Mouse (Mus musculus) embryonic facial prominence, embryonic 14.5 days (tissue): ENCODE results near the gene Ilf2. TPM values are rescaled to one million over a fixed set of nuclear protein-coding genes. Genes with fewer than 3 reads are reported as not detected.

Experiments used
- ATAC-seq: fragments of 200-750 bp; cut with Nextera tagmentation; 2 replicates; pipeline ENCODE4 v1.8.0; 2017; ENCODE audit warnings: low read depth, moderate number of reproducible peaks, moderate TSS enrichment
- DNase-seq: peaks from one replicate; pipeline ENCODE4 v3.0.0-alpha.2; 2015; ENCODE audit warnings: low spot score
- H3K27ac ChIP-seq: fragments of 300-500 bp; sonication (generic); replicated peaks from 2 replicates; pipeline ENCODE4 v1.5.1; 2014; ENCODE audit warnings: low read depth, mild to moderate bottlenecking, low read length, moderate library complexity
- H3K27me3 ChIP-seq: fragments of 300-500 bp; sonication (generic); replicated peaks from 2 replicates; pipeline ENCODE4 v1.6.1; 2014; ENCODE audit warnings: low read length; ENCODE audit not compliant: control insufficient read depth, insufficient read depth
- H3K36me3 ChIP-seq: fragments of 300-500 bp; sonication (generic); 2 replicates; pipeline ENCODE4 v1.6.1; 2014; ENCODE audit warnings: low read length, mixed read lengths; ENCODE audit not compliant: control insufficient read depth, insufficient read depth
- H3K4me1 ChIP-seq: fragments of 300-500 bp; sonication (generic); 2 replicates; pipeline ENCODE4 v1.6.1; 2014; ENCODE audit warnings: antibody characterized with exemption, low read length; ENCODE audit not compliant: control insufficient read depth, insufficient read depth
- H3K4me2 ChIP-seq: fragments of 300-500 bp; sonication (generic); 2 replicates; pipeline ENCODE4 v1.6.1; 2014; ENCODE audit warnings: low read depth, mild to moderate bottlenecking, low read length, moderate library complexity, mixed read lengths
- H3K4me3 ChIP-seq: fragments of 300-500 bp; sonication (generic); 2 replicates; pipeline ENCODE4 v1.5.1; 2014; ENCODE audit warnings: low read depth, mild to moderate bottlenecking, low read length
- H3K9ac ChIP-seq: fragments of 300-500 bp; sonication (generic); 2 replicates; pipeline ENCODE4 v1.6.1; 2014; ENCODE audit warnings: low read depth, mild to moderate bottlenecking, low read length, moderate library complexity, mixed read lengths
- H3K9me3 ChIP-seq: fragments of 300-500 bp; sonication (generic); 2 replicates; pipeline ENCODE4 v1.6.1; 2016; ENCODE audit warnings: low read length; ENCODE audit not compliant: control insufficient read depth
- WGBS: fragments of 180-500 bp; shearing (Covaris S2); extraction: QIAGEN DNeasy Blood & Tissue Kit; methylation state at CpG from one replicate; pipeline ENCODE4 v1.1.7; 2014; 5-methylcytosine and 5-hydroxymethylcytosine counted together
- polyA plus RNA-seq: library from polyadenylated mRNA; unstranded; fragments of >200 nt; fragmentation: Nextera tagmentation; extraction: Ambion mirVana; gene quantifications from 2 replicates; pipeline ENCODE4 v1.2.1, GENCODE M21; 2014

Ilf2 gene
- polyA plus RNA-seq: 137 and 166 TPM in 2 replicates

DNA sequence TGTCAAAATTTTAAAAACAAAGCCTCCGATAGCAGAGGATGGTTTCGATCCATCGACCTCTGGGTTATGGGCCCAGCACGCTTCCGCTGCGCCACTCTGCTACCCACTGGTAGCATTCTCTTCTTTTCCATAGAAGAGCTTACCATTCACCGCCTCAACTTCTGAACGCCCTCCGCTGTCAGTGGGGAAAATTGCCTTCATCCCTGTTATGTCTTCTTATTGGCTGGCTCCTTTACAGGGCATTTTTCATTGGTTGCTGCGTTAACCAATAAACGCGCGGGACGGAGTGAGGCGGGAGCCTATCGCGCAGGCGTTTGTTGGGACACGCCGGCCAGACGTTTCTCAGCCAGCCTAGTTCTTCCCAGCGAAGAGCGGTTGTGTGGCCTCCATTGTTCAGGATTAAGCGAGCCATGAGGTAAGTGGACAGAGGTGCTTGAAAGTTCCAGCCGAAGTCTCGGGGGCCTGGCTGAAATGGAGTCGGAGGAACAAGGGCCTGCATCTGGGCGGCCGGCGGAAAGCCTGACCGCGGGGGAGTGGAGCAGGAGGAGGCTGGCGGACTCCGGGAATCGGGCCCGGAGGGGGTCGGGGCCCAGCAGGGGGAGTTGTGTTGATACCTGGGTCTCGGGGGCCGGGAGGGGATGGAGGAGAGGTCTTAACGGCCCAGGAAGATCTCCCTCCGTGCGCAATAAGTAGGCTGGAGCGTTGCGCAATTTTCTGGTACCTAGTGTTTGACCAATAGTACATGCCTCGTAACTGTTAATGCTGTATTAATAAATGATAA is at the start of gene Ilf2:
Gene Ilf2, plus strand, starts transcription at position 296 of the 781 bp plus-strand sequence.
- DNase-seq: peak; percentile 99
- peak within 1 kb of the TSS; percentile 68 for H3K4me2 ChIP-seq
- WGBS: under 1% methylated on average over 45 of the region's 45 CpGs

GRCm38 (mm10) chr3:90427574-90427973 is 48.4 kb upstream of the Ilf2 start:
- DNase-seq: no peak
- Histone ChIP-seq H3K27me3 (no peaks in the 10 kb centered on the region), H3K4me1 (peaks cover 15% of the 10 kb centered on the region), H3K4me3 (no peak overlapping the region), H3K9ac (no peak overlapping the region), H3K36me3 (peaks cover 10% of the 10 kb centered on the region), H3K4me2 (no peak overlapping the region), H3K9me3 (no peaks in the 10 kb centered on the region), H3K27ac (no peak overlapping the region)
- 88% methylated on average over 1 of the region's 1 CpGs for WGBS
- ATAC-seq: no peak

More for the DNA sequence above, at the start of gene Ilf2:
- Histone ChIP-seq H3K27me3 (no peaks in the 10 kb centered on the region), H3K9me3 (no peaks in the 10 kb centered on the region), H3K27ac (peak within 1 kb of the TSS; percentile 94), H3K4me3 (peak within 1 kb of the TSS; percentile 95), H3K36me3 (peaks cover 35% of the 10 kb centered on the region), H3K4me1 (peaks cover 6% of the 10 kb centered on the region; the same call in 1 of the 2 replicates), H3K9ac (peak within 1 kb of the TSS; percentile 94)
- ATAC-seq: peak; percentile 99

- Histone ChIP-seq H3K36me3 (peaks cover 4% of the 10 kb centered on the region), H3K27me3 (no peaks in the 10 kb centered on the region), H3K27ac (no peak overlapping the region), H3K9me3 (no peaks in the 10 kb centered on the region), H3K9ac (no peak overlapping the region), H3K4me2 (no peak overlapping the region), H3K4me3 (no peak overlapping the region), H3K4me1 (peaks cover 15% of the 10 kb centered on the region)
- ATAC-seq (no peak), DNase-seq (no peak)
- WGBS: 75% methylated on average over 6 of the region's 6 CpGs
Measured at GRCm38 (mm10) chr3:90428186-90428585, 47.7 kb upstream of the Ilf2 start.

DNA sequence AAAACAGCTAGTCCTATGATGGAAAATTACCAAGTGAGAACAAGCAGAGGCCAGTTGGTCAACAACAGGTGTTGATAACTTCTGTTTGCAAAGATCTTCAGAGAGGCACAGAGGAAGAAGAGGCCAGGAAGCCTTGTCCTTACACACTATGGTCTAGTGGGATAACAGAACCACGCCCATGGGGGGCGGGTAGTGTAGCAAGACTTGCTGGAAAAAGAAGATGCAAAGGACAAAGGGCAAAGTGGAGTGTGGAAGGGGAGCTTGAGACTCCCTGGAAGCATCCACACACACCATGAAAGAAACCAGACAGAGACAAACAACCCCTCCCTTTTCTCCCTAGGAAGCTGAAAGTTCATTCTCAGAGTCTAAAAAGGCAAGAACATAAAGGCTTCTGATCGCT is 46.4 kb upstream of the Ilf2 start:
- 89% methylated on average over 3 of the region's 3 CpGs for WGBS
- no peak for ATAC-seq
- H3K4me3 ChIP-seq: no peak overlapping the region
- H3K9ac ChIP-seq: no peak overlapping the region
- H3K9me3 ChIP-seq: no peaks in the 10 kb centered on the region
- H3K36me3 ChIP-seq: no peaks in the 10 kb centered on the region
- DNase-seq: no peak
- H3K4me1 ChIP-seq: peaks cover 18% of the 10 kb centered on the region
- no peak overlapping the region for H3K27ac ChIP-seq
- H3K4me2 ChIP-seq: no peak overlapping the region
- no peaks in the 10 kb centered on the region for H3K27me3 ChIP-seq

GRCm38 (mm10) chr3:90432348-90432747 is 43.6 kb upstream of the Ilf2 start:
- Histone ChIP-seq H3K36me3 (no peaks in the 10 kb centered on the region), H3K27me3 (no peaks in the 10 kb centered on the region), H3K9me3 (no peaks in the 10 kb centered on the region), H3K27ac (no peak overlapping the region), H3K4me1 (peaks cover 18% of the 10 kb centered on the region), H3K4me2 (peak overlapping the region; percentile 76), H3K9ac (peak overlapping the region; percentile 88), H3K4me3 (peak overlapping the region; percentile 68)
- 13% methylated on average over 2 of the region's 2 CpGs for WGBS
- DNase-seq (no peak), ATAC-seq (no peak)

DNA sequence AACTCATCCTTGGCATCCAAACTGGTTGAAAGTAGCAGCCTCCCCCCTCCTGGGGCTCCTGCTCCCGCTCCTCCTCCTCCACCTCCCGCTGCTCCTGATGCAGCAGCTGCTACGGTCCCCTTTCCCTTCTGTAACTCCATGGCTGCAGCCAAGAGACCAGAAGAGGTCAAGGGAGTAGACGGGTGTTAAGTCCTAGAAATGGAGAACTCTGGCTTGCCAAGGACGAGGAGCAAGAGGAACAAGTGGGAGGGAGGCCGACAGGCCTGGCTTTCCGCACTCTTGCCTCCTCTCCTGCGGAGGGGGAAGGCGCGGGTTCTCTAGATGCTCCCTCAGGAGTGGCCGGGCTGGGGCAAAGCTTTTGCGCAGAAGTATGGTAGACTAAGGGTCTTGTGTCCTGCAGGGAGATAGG is 43.1 kb upstream of the Ilf2 start:
- Histone ChIP-seq H3K4me3 (peak overlapping the region; percentile 68), H3K4me1 (peaks cover 18% of the 10 kb centered on the region), H3K27me3 (no peaks in the 10 kb centered on the region), H3K9ac (peak overlapping the region; percentile 88), H3K27ac (peak overlapping the region; percentile 94), H3K4me2 (peak overlapping the region; percentile 76), H3K36me3 (no peaks in the 10 kb centered on the region), H3K9me3 (no peaks in the 10 kb centered on the region)
- 0% methylated on average over 9 of the region's 12 CpGs for WGBS
- ATAC-seq (peak; percentile 4; the same call in 1 of the 2 replicates), DNase-seq (peak; percentile 34)

GRCm38 (mm10) chr3:90433381-90434020 is 42.4 kb upstream of the Ilf2 start, which contains the start of gene Ints3:
Ints3 (minus strand) TSS chr3:90433622.
- H3K27me3 ChIP-seq: no peaks in the 10 kb centered on the region
- WGBS: under 1% methylated on average over 33 of the region's 52 CpGs
- H3K9me3 ChIP-seq: no peaks in the 10 kb centered on the region
- peaks cover 18% of the 10 kb centered on the region for H3K4me1 ChIP-seq
- peak within 1 kb of the TSS; percentile 76 for H3K4me2 ChIP-seq
- DNase-seq (peak; percentile 100), ATAC-seq (peak; percentile 100)
- no peaks in the 10 kb centered on the region for H3K36me3 ChIP-seq
- peak within 1 kb of the TSS; percentile 88 for H3K9ac ChIP-seq
- H3K4me3 ChIP-seq: peak within 1 kb of the TSS; percentile 68
- H3K27ac ChIP-seq: peak within 1 kb of the TSS; percentile 94

DNA sequence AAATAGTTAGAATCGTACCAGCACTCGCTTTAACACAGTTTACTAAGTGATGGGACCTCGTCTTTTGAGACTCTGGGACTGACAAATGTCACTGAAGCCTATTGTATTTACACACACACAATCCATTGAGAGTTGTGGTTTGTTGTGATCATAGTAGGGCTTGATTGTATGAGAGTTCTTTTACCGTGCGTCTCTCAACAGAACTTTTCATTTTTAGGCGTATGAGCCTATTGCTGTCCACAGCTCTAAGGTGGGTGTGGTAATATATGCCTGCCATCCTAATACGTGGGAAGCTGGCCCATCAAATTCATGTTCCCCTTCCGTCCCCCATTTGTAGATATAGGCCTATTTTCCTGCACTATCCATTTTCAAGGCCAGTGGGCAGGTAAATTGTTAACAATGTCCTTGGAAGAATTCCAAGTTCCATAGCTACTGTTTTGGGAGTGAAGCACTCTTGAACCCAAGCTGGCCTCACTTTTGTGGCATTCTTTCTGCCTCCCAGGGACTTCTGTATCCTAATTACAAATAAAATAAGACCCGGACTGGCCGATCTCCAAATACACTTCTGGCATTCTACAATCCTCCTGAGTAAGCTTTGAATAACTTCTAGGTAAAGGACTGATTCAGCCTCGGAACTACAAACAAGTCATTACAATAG is 41.7 kb upstream of the Ilf2 start:
- H3K4me2 ChIP-seq: peak overlapping the region; percentile 76
- peak overlapping the region; percentile 68 for H3K4me3 ChIP-seq
- H3K36me3 ChIP-seq: no peaks in the 10 kb centered on the region
- no peaks in the 10 kb centered on the region for H3K27me3 ChIP-seq
- peak overlapping the region; percentile 61 for H3K9ac ChIP-seq
- H3K27ac ChIP-seq: peak overlapping the region; percentile 94
- peaks cover 18% of the 10 kb centered on the region for H3K4me1 ChIP-seq
- no peak for DNase-seq
- ATAC-seq: no peak
- H3K9me3 ChIP-seq: no peaks in the 10 kb centered on the region
- 51% methylated on average over 11 of the region's 11 CpGs for WGBS
